Mouse (Mus musculus) mesoderm, embryonic 11.5 days (tissue): ENCODE data around the gene Cdc37.

ENCODE experiments used
- DNase-seq: peaks from one replicate; pipeline ENCODE4 v3.0.0-alpha.2; 2012; ENCODE audit warnings: low read depth, low spot score

The Cdc37 gene

GRCm38 (mm10) chr9:21100447-21101161, 49.2 kb downstream of the Cdc37 start:
- DNase-seq, result no peak

- DNase-seq, result no peak
Observed at GRCm38 (mm10) chr9:21097793-21098192, 52.0 kb downstream of the Cdc37 start.

GRCm38 (mm10) chr9:21095958-21096357, 53.8 kb downstream of the Cdc37 start:
- no peak for DNase-seq

GRCm38 (mm10) chr9:21093423-21093822, 56.4 kb downstream of the Cdc37 start:
- DNase-seq, result no peak

GRCm38 (mm10) chr9:21091707-21092320, 58.0 kb downstream of the Cdc37 start, which contains the start of the genes Gm38431 and Raver1:
Gene Gm38431 (minus strand): TSS chr9:21091997.
Gene Raver1 (minus strand): TSS chr9:21092008.
- DNase-seq, result peak; percentile 98

GRCm38 (mm10) chr9:21090972-21091706, 58.6 kb downstream of the Cdc37 start:
- DNase-seq, result no peak

- no peak for DNase-seq
Observed at GRCm38 (mm10) chr9:21090537-21090936, 59.2 kb downstream of the Cdc37 start.

GRCm38 (mm10) chr9:21083324-21083723, 66.5 kb downstream of the Cdc37 start:
- DNase-seq, result no peak
